Mouse (Mus musculus): Measurements from ENCODE around the gene Btbd16. TPM values are rescaled to one million over a fixed set of nuclear protein-coding genes. Genes with fewer than 3 reads are reported as not detected.

Gene Btbd16
- polyA plus RNA-seq, 1 experiment from 2014 or later, result 0.15 TPM

GRCm38 (mm10) chr7:130750752-130751490 lies 22.9 kb upstream of the Btbd16 start:
- Histone ChIP-seq H3K36me3 (peaks cover 57% of the 10 kb centered on the region), H3K4me2 (replicated peaks) (peak overlapping the region; percentile 12)
- ATAC-seq (ENCODE audit: low FRiP score, low read depth), result peak; percentile 87

DNA sequence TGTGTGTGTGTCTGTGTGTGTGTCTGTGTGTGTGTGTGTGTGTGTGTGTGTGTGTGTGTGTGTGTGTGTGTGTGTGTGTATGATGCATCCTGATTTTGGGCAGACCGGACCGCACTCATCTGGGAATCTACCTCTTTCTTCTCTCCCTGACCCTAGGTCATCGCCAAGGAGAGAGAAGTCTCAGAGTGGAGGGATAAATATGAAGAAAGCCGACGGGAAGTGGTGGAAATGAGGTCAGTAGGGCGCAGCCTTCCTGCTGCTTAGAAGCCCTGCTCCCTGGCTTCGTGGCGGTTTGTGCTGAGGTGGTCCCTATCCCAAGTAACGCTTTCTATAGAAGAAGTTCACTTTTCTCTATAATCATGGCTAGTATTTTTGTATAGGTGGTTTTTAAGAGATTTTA lies 22.2 kb upstream of the Btbd16 start:
- no peak for ATAC-seq (ENCODE audit: low FRiP score, low read depth)
- peak overlapping the region; percentile 12 for H3K4me2 ChIP-seq (replicated peaks)
- no peaks in the 10 kb centered on the region for H3K9me3 ChIP-seq
- no peak overlapping the region for H3K9ac ChIP-seq
- peaks cover 41% of the 10 kb centered on the region for H3K4me1 ChIP-seq
- peaks cover 51% of the 10 kb centered on the region for H3K36me3 ChIP-seq
- 34% methylated on average over 8 of the region's 9 CpGs for WGBS
- no peaks in the 10 kb centered on the region for H3K27me3 ChIP-seq (replicated peaks)
- no peak overlapping the region for H3K4me3 ChIP-seq
- peak overlapping the region; percentile 54; the same call in 1 of the 2 replicates for H3K27ac ChIP-seq

More at GRCm38 (mm10) chr7:130750752-130751490, 22.9 kb upstream of the Btbd16 start:
- no peaks in the 10 kb centered on the region for H3K27me3 ChIP-seq (replicated peaks)
- H3K27ac ChIP-seq, result peak overlapping the region; percentile 54
- WGBS, result 19% methylated on average over 17 of the region's 17 CpGs
- H3K4me1 ChIP-seq, result peaks cover 41% of the 10 kb centered on the region
- H3K9ac ChIP-seq, result no peak overlapping the region
- no peak overlapping the region for H3K4me3 ChIP-seq
- H3K9me3 ChIP-seq, result no peaks in the 10 kb centered on the region

GRCm38 (mm10) chr7:130754790-130755189 lies 19.1 kb upstream of the Btbd16 start:
- H3K4me3 ChIP-seq, result no peak overlapping the region
- no peak overlapping the region for H3K9ac ChIP-seq
- H3K4me2 ChIP-seq (replicated peaks), result no peak overlapping the region
- 93% methylated on average over 2 of the region's 2 CpGs for WGBS
- H3K27me3 ChIP-seq (replicated peaks), result no peaks in the 10 kb centered on the region
- H3K9me3 ChIP-seq, result no peaks in the 10 kb centered on the region
- ATAC-seq (ENCODE audit: low FRiP score, low read depth), result no peak
- 0 out of 2 replicates have a peak overlapping the region, but pooled peaks have one; percentile 32 for H3K27ac ChIP-seq
- H3K36me3 ChIP-seq, result peaks cover 64% of the 10 kb centered on the region
- peaks cover 30% of the 10 kb centered on the region for H3K4me1 ChIP-seq

DNA sequence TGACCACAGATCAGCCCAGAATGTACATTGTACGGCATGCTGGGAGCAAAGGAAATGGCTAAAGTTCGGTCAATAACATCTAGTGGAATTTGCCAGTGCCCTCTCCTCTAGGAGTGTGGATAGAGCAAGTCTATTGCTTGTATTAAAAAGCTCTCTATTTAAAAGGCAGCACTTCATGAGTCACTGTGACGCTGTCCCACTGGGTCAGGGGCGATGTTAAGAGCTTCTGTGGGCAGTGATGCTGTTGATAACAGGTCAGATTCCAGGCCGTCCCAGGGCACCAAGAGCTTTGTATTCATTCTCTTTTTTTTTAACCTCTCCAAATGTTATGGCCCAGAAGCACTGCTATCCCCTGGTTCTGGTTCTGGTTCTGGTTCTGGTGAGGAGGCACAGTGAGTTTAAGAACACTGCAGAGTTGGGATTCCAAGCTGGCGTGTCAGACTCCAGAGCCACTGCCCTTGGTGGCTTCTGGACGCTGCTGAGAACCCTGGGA lies 17.5 kb upstream of the Btbd16 start:
- no peaks in the 10 kb centered on the region for H3K27me3 ChIP-seq (replicated peaks)
- H3K9ac ChIP-seq, result no peak overlapping the region
- H3K36me3 ChIP-seq, result peaks cover 79% of the 10 kb centered on the region
- H3K9me3 ChIP-seq, result no peaks in the 10 kb centered on the region
- H3K4me1 ChIP-seq, result peaks cover 14% of the 10 kb centered on the region
- H3K4me2 ChIP-seq (replicated peaks), result no peak overlapping the region
- ATAC-seq (ENCODE audit: low FRiP score, low read depth), result no peak
- no peak overlapping the region for H3K4me3 ChIP-seq
- WGBS, result 82% methylated on average over 7 of the region's 7 CpGs
- H3K27ac ChIP-seq, result no peak overlapping the region

- H3K4me1 ChIP-seq, result peaks cover 12% of the 10 kb centered on the region
- H3K27ac ChIP-seq, result no peak overlapping the region
- no peak overlapping the region for H3K9ac ChIP-seq
- ATAC-seq (ENCODE audit: low FRiP score, low read depth), result no peak
- H3K36me3 ChIP-seq, result peaks cover 72% of the 10 kb centered on the region
- no peaks in the 10 kb centered on the region for H3K9me3 ChIP-seq
- WGBS, result 83% methylated on average over 11 of the region's 11 CpGs
- H3K4me3 ChIP-seq, result no peak overlapping the region
- H3K27me3 ChIP-seq (replicated peaks), result no peaks in the 10 kb centered on the region
- no peak overlapping the region for H3K4me2 ChIP-seq (replicated peaks)
These were observed 16.5 kb upstream of the Btbd16 start for GRCm38 (mm10) chr7:130757326-130757865.

GRCm38 (mm10) chr7:130762071-130762897 lies 11.6 kb upstream of the Btbd16 start:
- H3K36me3 ChIP-seq, result peaks cover 55% of the 10 kb centered on the region
- peak overlapping the region; percentile 53; the same call in 1 of the 2 replicates for H3K27ac ChIP-seq
- no peaks in the 10 kb centered on the region for H3K9me3 ChIP-seq
- 43% methylated on average over 17 of the region's 17 CpGs for WGBS
- ATAC-seq (ENCODE audit: low FRiP score, low read depth), result peak; percentile 69
- no peak overlapping the region for H3K4me2 ChIP-seq (replicated peaks)
- no peak overlapping the region for H3K9ac ChIP-seq
- no peaks in the 10 kb centered on the region for H3K27me3 ChIP-seq (replicated peaks)
- peaks cover 4% of the 10 kb centered on the region; the same call in 1 of the 2 replicates for H3K4me1 ChIP-seq
- no peak overlapping the region for H3K4me3 ChIP-seq

DNA sequence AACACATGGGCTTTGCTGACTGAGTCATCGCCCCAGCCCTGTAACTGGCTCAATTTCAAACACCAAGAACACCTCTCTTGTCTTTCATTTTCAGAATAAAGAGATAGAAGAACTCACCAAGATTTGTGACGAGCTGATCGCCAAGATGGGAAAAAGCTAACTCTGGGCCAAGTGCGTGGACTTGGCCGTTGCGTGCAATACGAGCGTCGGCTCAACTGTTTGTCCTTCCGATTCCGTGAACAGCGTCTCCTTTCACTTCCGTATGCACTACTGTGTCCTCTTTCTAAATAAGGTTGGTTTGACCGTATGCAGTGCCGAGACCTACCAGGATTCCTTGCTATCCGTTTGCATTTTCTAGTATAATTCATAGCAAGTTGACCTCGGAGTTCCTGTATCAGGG lies 9.7 kb upstream of the Btbd16 start:
- H3K27ac ChIP-seq, result no peak overlapping the region
- H3K27me3 ChIP-seq (replicated peaks), result no peaks in the 10 kb centered on the region
- H3K9me3 ChIP-seq, result no peaks in the 10 kb centered on the region
- no peak for ATAC-seq (ENCODE audit: low FRiP score, low read depth)
- H3K4me3 ChIP-seq, result no peak overlapping the region
- peaks cover 42% of the 10 kb centered on the region for H3K36me3 ChIP-seq
- no peak overlapping the region for H3K4me2 ChIP-seq (replicated peaks)
- 95% methylated on average over 17 of the region's 17 CpGs for WGBS
- no peak overlapping the region for H3K9ac ChIP-seq
- peaks cover 4% of the 10 kb centered on the region; the same call in 1 of the 2 replicates for H3K4me1 ChIP-seq

DNA sequence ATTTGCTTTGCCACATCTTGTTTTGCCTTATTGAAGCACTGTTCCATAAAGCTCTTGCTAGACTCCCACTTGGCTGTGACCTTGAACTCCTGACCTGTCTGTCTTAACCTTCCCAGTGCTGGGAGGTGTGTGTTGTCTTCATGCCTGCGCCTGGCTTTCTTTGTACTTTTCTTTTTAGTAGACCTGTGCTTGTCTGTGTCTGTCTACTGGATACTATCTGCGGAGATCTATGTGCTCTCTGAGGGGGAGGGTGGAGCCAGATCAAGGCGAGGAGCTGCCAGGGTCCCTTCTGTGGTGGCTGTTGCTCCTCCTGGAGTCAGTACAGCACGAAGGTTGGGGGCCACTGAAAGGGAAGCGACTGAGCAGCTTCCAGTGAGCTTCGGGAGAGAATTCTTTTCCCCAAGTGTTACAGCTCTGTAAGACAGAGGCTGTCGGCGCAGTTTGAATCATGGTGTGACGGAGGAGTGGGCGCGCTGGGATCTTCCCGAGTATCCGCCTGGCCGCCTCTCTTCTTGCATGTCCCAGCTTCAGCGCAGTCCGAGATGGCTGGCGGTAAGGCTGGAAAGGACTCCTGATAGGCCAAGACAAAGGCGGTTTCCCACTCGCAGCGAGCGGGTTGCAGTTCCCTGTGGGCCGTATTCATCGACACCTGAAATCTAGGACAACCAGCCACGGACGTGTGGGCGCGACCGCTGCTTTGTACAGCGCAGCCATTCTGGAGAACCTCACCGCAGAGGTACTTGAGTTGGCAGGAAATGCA lies 7.3 kb upstream of the Btbd16 start:
- WGBS, result 79% methylated on average over 30 of the region's 30 CpGs
- H3K4me2 ChIP-seq (replicated peaks), result no peak overlapping the region
- no peaks in the 10 kb centered on the region for H3K9me3 ChIP-seq
- H3K27me3 ChIP-seq (replicated peaks), result no peaks in the 10 kb centered on the region
- H3K4me3 ChIP-seq, result no peak overlapping the region
- peaks cover 4% of the 10 kb centered on the region; the same call in 1 of the 2 replicates for H3K4me1 ChIP-seq
- H3K9ac ChIP-seq, result no peak overlapping the region
- no peak overlapping the region for H3K27ac ChIP-seq
- ATAC-seq (ENCODE audit: low FRiP score, low read depth), result no peak
- H3K36me3 ChIP-seq, result peaks cover 20% of the 10 kb centered on the region

DNA sequence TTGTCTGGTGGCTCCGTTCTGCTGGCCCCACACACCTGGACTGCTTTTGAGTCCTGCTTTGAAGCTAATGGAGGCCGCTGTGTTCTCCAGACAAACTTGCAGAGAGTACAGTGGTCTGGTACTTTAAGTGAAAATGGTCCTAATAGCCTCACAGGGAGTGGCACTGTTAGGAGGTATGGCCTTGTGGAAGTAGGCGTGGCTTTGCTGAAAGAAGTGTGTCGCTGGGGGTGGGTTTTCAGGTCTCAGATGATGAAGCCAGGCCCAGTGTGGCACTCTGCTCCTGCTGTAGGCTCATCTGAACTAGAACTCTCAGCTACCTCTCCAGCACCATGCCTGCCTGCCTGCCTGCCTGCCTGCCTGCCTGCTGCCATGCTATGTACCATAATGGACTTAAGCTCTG lies 5.7 kb upstream of the Btbd16 start:
- ATAC-seq (ENCODE audit: low FRiP score, low read depth), result no peak
- Histone ChIP-seq H3K9me3 (no peaks in the 10 kb centered on the region), H3K4me1 (no peaks in the 10 kb centered on the region), H3K27ac (no peak overlapping the region), H3K36me3 (peaks cover 20% of the 10 kb centered on the region), H3K9ac (no peak overlapping the region), H3K4me3 (no peak overlapping the region), H3K4me2 (replicated peaks) (no peak overlapping the region), H3K27me3 (replicated peaks) (no peaks in the 10 kb centered on the region)
- WGBS, result 90% methylated on average over 4 of the region's 4 CpGs

- ATAC-seq (ENCODE audit: low FRiP score, low read depth), result no peak
- Histone ChIP-seq H3K4me2 (replicated peaks) (no peak overlapping the region), H3K36me3 (peaks cover 6% of the 10 kb centered on the region; the same call in 1 of the 2 replicates), H3K4me3 (no peak overlapping the region), H3K27ac (no peak overlapping the region), H3K9me3 (no peaks in the 10 kb centered on the region), H3K4me1 (no peaks in the 10 kb centered on the region), H3K9ac (no peak overlapping the region), H3K27me3 (replicated peaks) (no peaks in the 10 kb centered on the region)
- 40% methylated on average over 3 of the region's 3 CpGs for WGBS
These were observed 3.2 kb upstream of the Btbd16 start for GRCm38 (mm10) chr7:130770707-130771106.

DNA sequence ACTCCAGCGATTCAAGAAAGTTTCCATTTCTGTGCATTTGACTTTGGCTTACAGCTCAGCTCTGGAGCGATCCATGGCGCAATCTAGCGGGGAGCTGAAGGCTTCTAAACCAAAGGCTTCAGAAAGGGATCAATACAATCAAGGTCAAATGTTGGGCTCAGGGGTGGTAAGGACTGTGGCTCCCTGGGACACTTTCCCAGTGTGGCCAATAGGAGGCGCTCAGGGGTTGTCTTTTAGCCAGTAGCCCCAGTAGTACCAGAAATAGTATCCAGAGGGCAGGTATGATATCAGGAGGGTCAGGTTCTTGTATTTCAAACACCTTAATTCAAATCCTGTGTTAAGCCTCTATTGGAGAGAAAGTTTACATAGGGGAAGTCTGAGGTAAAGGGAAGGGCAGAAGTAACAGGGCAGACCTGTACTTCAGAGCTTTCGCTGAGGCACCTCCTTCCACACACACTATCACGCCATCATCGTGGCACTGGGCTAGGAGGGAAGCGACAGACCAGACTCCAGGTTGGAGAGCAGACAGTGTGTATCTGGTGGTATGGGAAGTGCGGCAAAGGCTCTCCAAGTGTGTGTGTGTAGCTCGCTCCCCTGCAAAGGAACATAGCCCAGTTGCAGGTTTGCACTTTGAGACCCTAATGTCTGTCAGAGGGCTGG lies 568 bp upstream of the Btbd16 start:
- no peak overlapping the region for H3K27ac ChIP-seq
- 75% methylated on average over 11 of the region's 11 CpGs for WGBS
- no peaks in the 10 kb centered on the region for H3K27me3 ChIP-seq (replicated peaks)
- ATAC-seq (ENCODE audit: low FRiP score, low read depth), result no peak
- H3K4me2 ChIP-seq (replicated peaks), result no peak overlapping the region
- H3K4me3 ChIP-seq, result no peak overlapping the region
- H3K36me3 ChIP-seq, result no peaks in the 10 kb centered on the region
- no peaks in the 10 kb centered on the region for H3K9me3 ChIP-seq
- H3K4me1 ChIP-seq, result no peaks in the 10 kb centered on the region
- no peak overlapping the region for H3K9ac ChIP-seq
